Mouse (Mus musculus) embryonic facial prominence, embryonic 13.5 days (tissue): ENCODE measurements around the gene Prpf38b. TPM values are rescaled to one million over a fixed set of nuclear protein-coding genes. Genes with fewer than 3 reads are reported as not detected.
"Not testable (repeated sequence)": the region's sequence is repeated elsewhere in the genome, so short reads cannot be mapped to it uniquely, and the experiment has no call there.

Experiments used
- ATAC-seq: fragments of 200-750 bp; cut with Nextera tagmentation; 2 replicates; pipeline ENCODE4 v1.8.0; 2017; ENCODE audit warnings: low read depth; ENCODE audit not compliant: insufficient number of reproducible peaks, insufficient read depth, low FRiP score, low TSS enrichment
- H3K27ac ChIP-seq: fragments of 300-500 bp; sonication (generic); 2 replicates; pipeline ENCODE4 v1.5.1; 2015; ENCODE audit warnings: moderate library complexity, mild to moderate bottlenecking, inconsistent platforms
- H3K27me3 ChIP-seq: fragments of 300-500 bp; sonication (generic); 2 replicates; pipeline ENCODE4 v1.6.1; 2015; ENCODE audit warnings: mild to moderate bottlenecking, inconsistent platforms
- H3K36me3 ChIP-seq: fragments of 300-500 bp; sonication (generic); 2 replicates; pipeline ENCODE4 v1.6.1; 2015; ENCODE audit warnings: mild to moderate bottlenecking, inconsistent platforms
- H3K4me1 ChIP-seq: fragments of 300-500 bp; sonication (generic); 2 replicates; pipeline ENCODE4 v1.6.1; 2015; ENCODE audit warnings: inconsistent platforms
- H3K4me2 ChIP-seq: fragments of 300-500 bp; sonication (generic); 2 replicates; pipeline ENCODE4 v1.6.1; 2015; ENCODE audit warnings: moderate library complexity, mild to moderate bottlenecking, inconsistent platforms
- H3K4me3 ChIP-seq: fragments of 300-500 bp; sonication (generic); 2 replicates; pipeline ENCODE4 v1.5.1; 2015; ENCODE audit warnings: mild to moderate bottlenecking, inconsistent platforms
- H3K9ac ChIP-seq: fragments of 300-500 bp; sonication (generic); 2 replicates; pipeline ENCODE4 v1.6.1; 2015; ENCODE audit warnings: mild to moderate bottlenecking, inconsistent platforms
- H3K9me3 ChIP-seq: fragments of 300-500 bp; sonication (generic); 2 replicates; pipeline ENCODE4 v1.6.1; 2016; ENCODE audit warnings: inconsistent platforms
- WGBS: fragments of 180-500 bp; shearing (Covaris S2); methylation state at CpG from one replicate; pipeline ENCODE4 v1.1.7; 2015; ENCODE audit warnings: mixed read lengths; 5-methylcytosine and 5-hydroxymethylcytosine counted together
- polyA plus RNA-seq: library from polyadenylated mRNA; unstranded; fragments of >200 nt; fragmentation: Nextera tagmentation; extraction: Ambion mirVana; gene quantifications from 2 replicates; pipeline ENCODE4 v1.2.1, GENCODE M21; 2015

Prpf38b gene
- polyA plus RNA-seq, 1 experiment from 2014 or later, result 95.3 TPM

- Histone ChIP-seq H3K27ac (no peak overlapping the region), H3K4me3 (no peak overlapping the region), H3K27me3 (no peaks in the 10 kb centered on the region), H3K4me1 (peaks cover 27% of the 10 kb centered on the region), H3K36me3 (no peaks in the 10 kb centered on the region), H3K4me2 (no peak overlapping the region), H3K9ac (no peak overlapping the region), H3K9me3 (no peaks in the 10 kb centered on the region)
- no peak for ATAC-seq
- 57% methylated on average over 5 of the region's 5 CpGs for WGBS
Measured at GRCm38 (mm10) chr3:108879836-108880435, 31.6 kb downstream of the Prpf38b start.

DNA sequence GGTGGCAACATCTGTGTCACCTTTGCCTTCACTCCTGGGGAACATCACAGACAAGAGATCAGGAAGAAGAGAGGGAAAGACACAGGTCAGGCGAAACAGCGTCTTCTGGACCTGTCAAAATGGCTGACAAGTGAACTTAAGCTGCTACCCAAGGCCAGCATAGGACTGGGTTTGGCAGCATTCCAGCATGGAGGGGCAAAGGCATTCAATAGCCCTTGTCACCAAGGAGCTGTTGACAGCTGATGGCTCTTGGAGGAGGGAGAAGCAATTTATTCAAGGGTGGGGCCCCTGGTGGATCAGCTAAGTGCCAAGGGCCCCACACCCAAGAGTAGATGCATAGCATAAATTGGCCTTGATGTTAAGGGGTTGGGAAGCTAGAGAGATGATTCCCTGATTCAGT, 32.4 kb downstream of the Prpf38b start:
- Histone ChIP-seq H3K9ac (no peak overlapping the region), H3K27ac (no peak overlapping the region), H3K36me3 (no peaks in the 10 kb centered on the region), H3K4me2 (no peak overlapping the region), H3K9me3 (no peaks in the 10 kb centered on the region), H3K4me1 (peaks cover 27% of the 10 kb centered on the region), H3K27me3 (no peaks in the 10 kb centered on the region), H3K4me3 (no peak overlapping the region)
- 77% methylated on average over 2 of the region's 2 CpGs for WGBS
- ATAC-seq, result no peak

DNA sequence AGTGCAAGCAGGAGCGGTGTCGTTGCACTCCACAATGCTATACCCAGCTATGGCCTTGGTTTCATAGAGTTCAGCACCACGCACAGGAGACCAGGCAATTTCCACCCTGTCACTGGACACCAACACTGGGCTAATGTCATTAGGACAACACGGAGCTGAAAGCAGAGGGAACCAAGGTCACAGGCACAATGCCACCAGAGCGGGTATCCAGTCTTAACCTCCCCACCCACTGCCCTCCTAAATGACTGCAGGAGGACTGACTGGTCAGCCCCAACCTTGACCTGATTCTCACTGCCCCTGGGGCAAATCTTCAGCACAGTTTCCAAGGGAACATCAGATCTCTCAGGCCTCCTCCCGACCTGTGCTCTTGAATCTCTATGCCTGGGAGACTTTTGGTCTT, 40.9 kb downstream of the Prpf38b start:
- Histone ChIP-seq H3K36me3 (no peaks in the 10 kb centered on the region), H3K4me1 (no peaks in the 10 kb centered on the region), H3K9me3 (no peaks in the 10 kb centered on the region), H3K27me3 (no peaks in the 10 kb centered on the region), H3K4me3 (no peak overlapping the region), H3K9ac (no peak overlapping the region), H3K4me2 (no peak overlapping the region), H3K27ac (no peak overlapping the region)
- ATAC-seq, result no peak
- WGBS, result 76% methylated on average over 6 of the region's 6 CpGs

DNA sequence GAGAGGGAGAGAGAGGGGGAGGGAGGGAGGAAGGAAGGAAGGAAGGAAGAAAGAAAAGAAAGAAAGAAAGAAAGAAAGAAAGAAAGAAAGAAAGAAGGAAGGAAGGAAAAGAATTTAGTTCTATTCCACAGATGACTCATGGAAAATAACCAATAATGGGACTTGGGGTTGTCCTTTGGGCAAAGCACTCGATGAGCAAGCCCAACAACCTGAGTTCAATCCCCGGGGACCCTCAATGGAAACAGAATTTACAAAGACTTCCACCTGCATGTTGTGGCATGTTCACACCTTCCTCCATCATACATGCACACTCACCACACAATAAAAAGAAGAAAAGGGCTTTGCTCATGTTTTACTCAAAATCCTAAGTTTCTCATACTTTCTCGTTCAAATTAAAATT, 44.1 kb downstream of the Prpf38b start:
- 87% methylated on average over 3 of the region's 3 CpGs for WGBS
- ATAC-seq, result no peak
- no peak overlapping the region for H3K4me2 ChIP-seq

GRCm38 (mm10) chr3:108865676-108866075, 45.9 kb downstream of the Prpf38b start:
- Histone ChIP-seq H3K4me2 (no peak overlapping the region), H3K9me3 (no peaks in the 10 kb centered on the region), H3K27me3 (no peaks in the 10 kb centered on the region), H3K4me3 (no peak overlapping the region), H3K27ac (no peak overlapping the region), H3K4me1 (0 out of 2 replicates have a peak, but pooled peaks cover 3% of the 10 kb centered on the region), H3K9ac (no peak overlapping the region), H3K36me3 (no peaks in the 10 kb centered on the region)
- ATAC-seq, result no peak
- 84% methylated on average over 3 of the region's 3 CpGs for WGBS

More for the DNA sequence above, 44.1 kb downstream of the Prpf38b start:
- no peak overlapping the region for H3K9ac ChIP-seq
- H3K36me3 ChIP-seq, result no peaks in the 10 kb centered on the region
- H3K27me3 ChIP-seq, result no peaks in the 10 kb centered on the region
- no peak overlapping the region for H3K4me3 ChIP-seq
- no peak overlapping the region for H3K27ac ChIP-seq
- 0 out of 2 replicates have a peak, but pooled peaks cover 3% of the 10 kb centered on the region for H3K4me1 ChIP-seq
- H3K9me3 ChIP-seq, result no peaks in the 10 kb centered on the region

GRCm38 (mm10) chr3:108865129-108865528, 46.4 kb downstream of the Prpf38b start:
- Histone ChIP-seq H3K9me3 (no peaks in the 10 kb centered on the region), H3K27ac (no peak overlapping the region), H3K4me3 (no peak overlapping the region), H3K36me3 (no peaks in the 10 kb centered on the region), H3K4me2 (no peak overlapping the region), H3K27me3 (no peaks in the 10 kb centered on the region), H3K4me1 (0 out of 2 replicates have a peak, but pooled peaks cover 3% of the 10 kb centered on the region), H3K9ac (no peak overlapping the region)
- no peak for ATAC-seq
- 40% methylated on average over 3 of the region's 3 CpGs for WGBS

GRCm38 (mm10) chr3:108863091-108863490, 48.4 kb downstream of the Prpf38b start:
- ATAC-seq, result no peak
- H3K4me1 ChIP-seq, result peaks cover 20% of the 10 kb centered on the region
- no peaks in the 10 kb centered on the region for H3K9me3 ChIP-seq
- 72% methylated on average over 10 of the region's 10 CpGs for WGBS
- no peak overlapping the region for H3K27ac ChIP-seq
- no peaks in the 10 kb centered on the region for H3K27me3 ChIP-seq
- no peak overlapping the region for H3K4me2 ChIP-seq
- no peak overlapping the region for H3K4me3 ChIP-seq
- H3K9ac ChIP-seq, result no peak overlapping the region
- H3K36me3 ChIP-seq, result no peaks in the 10 kb centered on the region

DNA sequence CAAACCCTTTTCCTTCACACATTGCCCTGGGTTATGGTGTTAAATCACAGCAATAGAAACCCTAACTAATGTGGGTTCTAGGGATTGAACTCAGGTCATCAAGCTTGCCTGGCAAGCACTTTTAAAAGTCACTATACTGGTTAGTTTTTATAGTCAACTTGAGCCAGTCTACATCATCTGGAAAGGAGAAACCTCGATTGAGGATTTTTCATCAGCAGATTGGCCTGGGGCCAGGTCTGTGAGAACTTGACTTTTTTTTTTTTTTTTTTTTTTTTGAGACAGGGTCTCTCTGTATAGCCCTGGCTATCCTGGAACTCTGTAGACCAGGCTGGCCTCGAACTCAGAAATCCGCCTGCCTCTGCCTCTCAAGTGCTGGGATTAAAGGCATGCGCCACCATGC, 49.2 kb downstream of the Prpf38b start:
- not testable (repeated sequence) for H3K4me2 ChIP-seq, H3K27me3 ChIP-seq, H3K9ac ChIP-seq, ATAC-seq, H3K9me3 ChIP-seq, H3K36me3 ChIP-seq, H3K4me3 ChIP-seq, H3K27ac ChIP-seq
- WGBS, result 82% methylated on average over 4 of the region's 4 CpGs
- peaks cover 24% of the 10 kb centered on the region for H3K4me1 ChIP-seq

GRCm38 (mm10) chr3:108860786-108861185, 50.7 kb downstream of the Prpf38b start:
- Histone ChIP-seq H3K4me2 (no peak overlapping the region), H3K9me3 (no peaks in the 10 kb centered on the region), H3K36me3 (no peaks in the 10 kb centered on the region), H3K4me1 (peaks cover 37% of the 10 kb centered on the region), H3K9ac (no peak overlapping the region), H3K27me3 (no peaks in the 10 kb centered on the region), H3K27ac (no peak overlapping the region), H3K4me3 (no peak overlapping the region)
- ATAC-seq, result no peak
- 71% methylated on average over 2 of the region's 2 CpGs for WGBS

DNA sequence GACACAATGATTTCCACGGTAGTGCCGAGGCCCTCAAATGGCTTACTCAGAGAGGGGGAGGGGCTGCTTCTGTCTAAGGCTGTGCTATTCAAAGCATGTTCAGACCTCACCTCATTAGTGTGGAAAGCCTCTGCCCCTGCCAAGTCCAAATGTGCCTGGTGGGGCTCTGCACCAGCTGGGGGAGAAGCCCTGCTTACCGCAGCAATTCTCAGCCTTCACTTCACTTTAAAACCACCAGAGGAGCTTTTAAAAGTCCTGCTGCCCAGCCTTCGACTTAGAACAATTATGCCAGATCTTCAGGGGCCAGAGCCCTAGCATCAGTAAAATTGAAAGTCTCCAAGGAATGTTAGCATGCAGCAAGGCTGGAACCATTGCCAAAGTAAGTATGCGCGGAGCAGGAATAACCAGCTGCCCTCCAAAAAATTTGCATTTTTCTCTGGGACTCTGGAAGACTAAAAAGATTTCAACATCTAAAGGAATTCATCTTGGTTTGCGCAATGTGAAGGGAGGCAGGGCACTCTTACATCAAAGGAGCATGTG, 53.2 kb downstream of the Prpf38b start:
- Histone ChIP-seq H3K27me3 (no peaks in the 10 kb centered on the region), H3K4me1 (peaks cover 45% of the 10 kb centered on the region), H3K9me3 (no peaks in the 10 kb centered on the region), H3K9ac (no peak overlapping the region), H3K4me3 (no peak overlapping the region), H3K27ac (peak overlapping the region; percentile 85), H3K36me3 (no peaks in the 10 kb centered on the region), H3K4me2 (peak overlapping the region; percentile 32)
- ATAC-seq, result peak; percentile 82
- 10% methylated on average over 7 of the region's 7 CpGs for WGBS

DNA sequence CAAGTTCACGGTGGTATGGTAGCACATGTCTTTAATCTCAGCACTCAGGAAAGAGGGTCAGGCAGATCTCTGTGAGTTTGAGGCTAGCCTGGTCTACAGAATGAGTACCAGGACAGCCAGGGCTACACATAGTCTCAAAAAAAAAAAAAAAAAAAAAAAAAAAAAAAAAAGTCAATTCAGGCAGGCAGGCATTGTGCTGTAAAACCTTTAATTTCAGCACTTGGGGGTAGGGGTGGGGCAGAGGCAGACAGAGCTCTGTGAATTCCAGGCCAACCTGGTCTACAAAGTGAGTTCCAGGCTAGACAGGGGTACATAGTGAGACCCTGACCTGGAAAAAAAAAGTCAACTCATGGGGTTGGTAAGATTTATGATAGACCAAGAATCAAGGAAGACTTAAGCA, 53.8 kb downstream of the Prpf38b start:
- no peak for ATAC-seq
- Histone ChIP-seq H3K36me3 (no peaks in the 10 kb centered on the region), H3K27ac (peak overlapping the region; percentile 85), H3K9ac (no peak overlapping the region), H3K9me3 (no peaks in the 10 kb centered on the region), H3K4me2 (peak overlapping the region; percentile 32), H3K4me1 (peaks cover 45% of the 10 kb centered on the region), H3K27me3 (no peaks in the 10 kb centered on the region), H3K4me3 (no peak overlapping the region)
- 60% methylated on average over 1 of the region's 1 CpGs for WGBS

GRCm38 (mm10) chr3:108857124-108857470, 54.4 kb downstream of the Prpf38b start:
- Histone ChIP-seq H3K4me3 (no peak overlapping the region), H3K27me3 (no peaks in the 10 kb centered on the region), H3K9ac (no peak overlapping the region), H3K9me3 (no peaks in the 10 kb centered on the region), H3K4me2 (no peak overlapping the region), H3K4me1 (peaks cover 47% of the 10 kb centered on the region), H3K36me3 (no peaks in the 10 kb centered on the region), H3K27ac (no peak overlapping the region)
- 36% methylated on average over 3 of the region's 3 CpGs for WGBS
- no peak for ATAC-seq
